In genomic region chr2:38333586-38334119, GRCm38 (mm10) we compare ENCODE assay signal across 30 mouse cellular contexts. TPM values are rescaled to one million over a fixed set of nuclear protein-coding genes. Genes with fewer than 3 reads are reported as not detected.
DNase-seq lines count a peak whose midpoint lies in the region; ATAC-seq and TF ChIP-seq lines count a peak whose summit lies in the region.
"Had no signal": no experiment of that assay in that cellular context is flagged by ENCODE, and none has a peak within 500 bp of the region (broad histone marks: within the 10 kb centered on the region; RNA-seq: fewer than 3 reads in every experiment).

No protein-coding gene starts in this region.

- H3K27me3 ChIP-seq in forebrain, embryonic 15.5 days: peaks cover 24% of the 10 kb centered on the region
- H3K27me3 ChIP-seq in forebrain, embryonic 12.5 days: peaks cover 54% of the 10 kb centered on the region
- H3K27me3 ChIP-seq in midbrain, embryonic 12.5 days: peaks cover 79% of the 10 kb centered on the region
- H3K27me3 ChIP-seq in midbrain, postnatal 0 days (ENCODE audit: insufficient read depth, low read length): peaks cover 24% of the 10 kb centered on the region

- WGBS in forebrain, embryonic 15.5 days: 30% methylated on average over 7 of the region's 7 CpGs
- WGBS in forebrain, embryonic 12.5 days: 38% methylated on average over 7 of the region's 7 CpGs
- WGBS in midbrain, embryonic 12.5 days: 28% methylated on average over 7 of the region's 7 CpGs
- whole genome bisulfite sequencing in midbrain, postnatal 0 days: 24% methylated on average over 7 of the region's 7 CpGs

- H3K9ac ChIP-seq in forebrain, embryonic 15.5 days (replicated peaks): no peak overlapping the region
- H3K9ac ChIP-seq in forebrain, embryonic 12.5 days: no peak overlapping the region
- no peak overlapping the region for H3K9ac ChIP-seq in midbrain, embryonic 12.5 days (replicated peaks)
- no peak overlapping the region for H3K9ac ChIP-seq in midbrain, postnatal 0 days (replicated peaks; ENCODE audit: low read length, poor library complexity, severe bottlenecking)
- H3K9ac ChIP-seq: embryonic facial prominence, embryonic 12.5 days; intestine, embryonic 15.5 days; limb, embryonic 13.5 days had no signal

- peak; percentile 20; the same call in 1 of the 2 replicates for ATAC-seq in forebrain, embryonic 15.5 days (replicated peaks)
- ATAC-seq in forebrain, embryonic 12.5 days (ENCODE audit: low FRiP score): no peak
- peak; percentile 59; the same call in 1 of the 2 replicates for ATAC-seq in midbrain, embryonic 12.5 days (ENCODE audit: low FRiP score, low read depth)
- 0 out of 2 replicates have a peak, but pooled peaks have one; percentile 52 for ATAC-seq in midbrain, postnatal 0 days (ENCODE audit: low FRiP score)
- ATAC-seq in inflammation-experienced regulatory T-cells, adult 6 months: no peak
- ATAC-seq: hindbrain, embryonic 16.5 days; intestine, embryonic 15.5 days had no signal

- peak; percentile 54 for DNase-seq in brain, embryonic 14.5 days (ENCODE audit: low read depth)
- DNase-seq in midbrain, postnatal 0 days (ENCODE audit: low spot score): no peak
- DNase-seq in lung, postnatal 10 days: no peak
- DNase-seq in left cerebral cortex, adult 11 months (ENCODE audit: low spot score): no peak
- DNase-seq: adrenal gland, postnatal 10 days; B cell, adult 2 months; cerebellum, adult 11 months; cerebellum, adult 9-11 months; gastrocnemius, postnatal 10 days; heart, postnatal 14 days; kidney, adult 2 months; kidney, postnatal 36 days; lung, postnatal 4 days; thymus, postnatal 4 days had no signal

- no peak for TF ChIP-seq POLR2A in brain, embryonic 14.5 days (IDR thresholded peaks at IDR 0.05; ENCODE audit: borderline replicate concordance, extremely low read depth, insufficient read depth, insufficient read length, poor library complexity, severe bottlenecking)

- no peak overlapping the region; the same call in 1 of the 2 replicates for H3K27ac ChIP-seq in forebrain, embryonic 15.5 days (replicated peaks)
- no peak overlapping the region for H3K27ac ChIP-seq in forebrain, embryonic 12.5 days
- H3K27ac ChIP-seq in midbrain, embryonic 12.5 days (replicated peaks): 0 out of 2 replicates have a peak overlapping the region, but pooled peaks have one; percentile 6
- H3K27ac ChIP-seq in midbrain, postnatal 0 days (ENCODE audit: low read depth, low read length): no peak overlapping the region
- H3K27ac ChIP-seq: embryonic facial prominence, embryonic 12.5 days; hindbrain, embryonic 10.5 days; intestine, embryonic 15.5 days; layer of hippocampus, adult 2 months; limb, embryonic 13.5 days had no signal

- H3K9me3 ChIP-seq in forebrain, embryonic 15.5 days: no peaks in the 10 kb centered on the region
- H3K9me3 ChIP-seq in forebrain, embryonic 12.5 days: no peaks in the 10 kb centered on the region
- no peaks in the 10 kb centered on the region for H3K9me3 ChIP-seq in midbrain, embryonic 12.5 days
- no peaks in the 10 kb centered on the region for H3K9me3 ChIP-seq in midbrain, postnatal 0 days (ENCODE audit: low read length)
- H3K9me3 ChIP-seq: embryonic facial prominence, embryonic 12.5 days; hindbrain, embryonic 10.5 days; intestine, embryonic 15.5 days; limb, embryonic 13.5 days had no signal

- peaks cover 16% of the 10 kb centered on the region for H3K4me1 ChIP-seq in forebrain, embryonic 15.5 days
- H3K4me1 ChIP-seq in forebrain, embryonic 12.5 days: peaks cover 28% of the 10 kb centered on the region
- H3K4me1 ChIP-seq in midbrain, embryonic 12.5 days: peaks cover 12% of the 10 kb centered on the region
- no peaks in the 10 kb centered on the region for H3K4me1 ChIP-seq in midbrain, postnatal 0 days (ENCODE audit: insufficient read depth, low read length)
- H3K4me1 ChIP-seq: intestine, embryonic 15.5 days had no signal

- no peaks in the 10 kb centered on the region for H3K36me3 ChIP-seq in forebrain, embryonic 15.5 days
- H3K36me3 ChIP-seq in forebrain, embryonic 12.5 days (replicated peaks): no peaks in the 10 kb centered on the region
- no peaks in the 10 kb centered on the region for H3K36me3 ChIP-seq in midbrain, embryonic 12.5 days
- H3K36me3 ChIP-seq in midbrain, postnatal 0 days (ENCODE audit: insufficient read depth, low read length): no peaks in the 10 kb centered on the region
- H3K36me3 ChIP-seq: embryonic facial prominence, embryonic 12.5 days; hindbrain, embryonic 10.5 days; intestine, embryonic 15.5 days; limb, embryonic 13.5 days had no signal

- H3K4me2 ChIP-seq in forebrain, embryonic 15.5 days (replicated peaks): no peak overlapping the region
- no peak overlapping the region for H3K4me2 ChIP-seq in forebrain, embryonic 12.5 days
- no peak overlapping the region for H3K4me2 ChIP-seq in midbrain, embryonic 12.5 days (replicated peaks)
- no peak overlapping the region for H3K4me2 ChIP-seq in midbrain, postnatal 0 days (ENCODE audit: low read depth, low read length, poor library complexity, severe bottlenecking)
- H3K4me2 ChIP-seq: embryonic facial prominence, embryonic 12.5 days; intestine, embryonic 15.5 days; limb, embryonic 13.5 days; liver, embryonic 11.5 days had no signal

- no peak overlapping the region for H3K4me3 ChIP-seq in forebrain, embryonic 15.5 days
- H3K4me3 ChIP-seq in forebrain, embryonic 12.5 days (replicated peaks): no peak overlapping the region
- no peak overlapping the region for H3K4me3 ChIP-seq in midbrain, embryonic 12.5 days
- no peak overlapping the region for H3K4me3 ChIP-seq in midbrain, postnatal 0 days (ENCODE audit: low read depth, low read length)
- H3K4me3 ChIP-seq: embryonic facial prominence, embryonic 12.5 days; hindbrain, embryonic 10.5 days; intestine, embryonic 15.5 days; layer of hippocampus, adult 2 months; limb, embryonic 13.5 days had no signal

- no peak for TF ChIP-seq CTCF in brain, embryonic 14.5 days (IDR thresholded peaks at IDR 0.05; ENCODE audit: borderline replicate concordance, extremely low read depth, insufficient read depth, insufficient read length)
- no peak for TF ChIP-seq CTCF in midbrain, postnatal 0 days (IDR thresholded peaks at IDR 0.05)

RNA-seq across cellular contexts. Expression of gene Lhx2, which starts 5.4 kb away (rescaled TPM):
- polyA plus RNA-seq in forebrain, embryonic 15.5 days (2015; fragmentation: Nextera tagmentation; extraction: Ambion mirVana): 91.0 and 111 TPM in 2 replicates
- polyA plus RNA-seq in forebrain, embryonic 12.5 days (2016; fragmentation: Nextera tagmentation; extraction: Ambion mirVana): 196 and 224 TPM in 2 replicates
- 160 and 273 TPM in 2 replicates for polyA plus RNA-seq in brain, embryonic 14.5 days (2012; rRNA removed)
- polyA plus RNA-seq in midbrain, embryonic 12.5 days (2016; fragmentation: Nextera tagmentation; extraction: Ambion mirVana): 110 and 133 TPM in 2 replicates
- 77.5 and 90.1 TPM in 2 replicates for total RNA-seq in midbrain, postnatal 0 days (2014; rRNA removed)
- polyA plus RNA-seq in midbrain, postnatal 0 days (2015; fragmentation: Nextera tagmentation; extraction: Ambion mirVana): 22.1 and 23.8 TPM in 2 replicates
- under 1 TPM in 1 of 3 experiments, not detected in 2; 0.13 TPM for polyA plus RNA-seq in inflammation-experienced regulatory T-cells, adult 6 months (2017; shearing (Covaris generic))
- total RNA-seq: common myeloid progenitor, adult 5-6 weeks; megakaryocyte-erythroid progenitor cell, adult 5-6 weeks; neutrophil, adult 5-6 weeks had no signal
- polyA plus RNA-seq: lung, embryonic 16.5 days; stomach, embryonic 14.5 days had no signal

RNA-seq across cellular contexts. Expression of gene Dennd1a, which starts 46.5 kb away (rescaled TPM):
- 18.1 and 19.2 TPM in 2 replicates for polyA plus RNA-seq in forebrain, embryonic 15.5 days (2015; fragmentation: Nextera tagmentation; extraction: Ambion mirVana)
- 23.4 and 30.3 TPM in 2 replicates for polyA plus RNA-seq in forebrain, embryonic 12.5 days (2016; fragmentation: Nextera tagmentation; extraction: Ambion mirVana)
- polyA plus RNA-seq in brain, embryonic 14.5 days (2012; rRNA removed): 30.1 and 42.2 TPM in 2 replicates
- 25.6 and 26.2 TPM in 2 replicates for polyA plus RNA-seq in midbrain, embryonic 12.5 days (2016; fragmentation: Nextera tagmentation; extraction: Ambion mirVana)
- total RNA-seq in midbrain, postnatal 0 days (2014; rRNA removed): 51.1 and 62.3 TPM in 2 replicates
- 15.1 and 15.9 TPM in 2 replicates for polyA plus RNA-seq in midbrain, postnatal 0 days (2015; fragmentation: Nextera tagmentation; extraction: Ambion mirVana)
- polyA plus RNA-seq in inflammation-experienced regulatory T-cells, adult 6 months (2017; shearing (Covaris generic)): 10 to 100 TPM in 2 of 3 experiments, 1 to 10 TPM in 1; 9.3 to 16.0 (median 14.6) TPM

Comparison
In these comparisons a context has a peak if more than half of its experiments do, and no peak if none do; other contexts are left out.
1. ATAC-seq: peak in forebrain, embryonic 15.5 days (single experiment), midbrain, embryonic 12.5 days (single experiment) and midbrain, postnatal 0 days (single experiment); none in forebrain, embryonic 12.5 days (single experiment) and inflammation-experienced regulatory T-cells, adult 6 months (single experiment).
2. RNA of gene Lhx2, which starts 5.4 kb away (polyA plus RNA-seq): 196 to 224 TPM in forebrain, embryonic 12.5 days, 160 to 273 TPM in brain, embryonic 14.5 days, 110 to 133 TPM in midbrain, embryonic 12.5 days, 91.0 to 111 TPM in forebrain, embryonic 15.5 days and 22.1 to 23.8 TPM in midbrain, postnatal 0 days; 0.13 TPM in inflammation-experienced regulatory T-cells, adult 6 months; every median in the first group is over 10 times any median in the second.